Mouse (Mus musculus) common myeloid progenitor, adult 5-6 weeks (primary cell): ENCODE measurements around the gene Fam90a1a. TPM values are rescaled to one million over a fixed set of nuclear protein-coding genes. Genes with fewer than 3 reads are reported as not detected.
"Not testable (repeated sequence)": the region's sequence is repeated elsewhere in the genome, so short reads cannot be mapped to it uniquely, and the experiment has no call there.

ENCODE experiments used
- ATAC-seq: replicated peaks from 2 replicates; pipeline ENCODE4 v1.8.0; 2016; ENCODE audit warnings: low read depth, mild to moderate bottlenecking, moderate TSS enrichment, inconsistent platforms; ENCODE audit not compliant: poor library complexity, severe bottlenecking
- total RNA-seq: library from RNA; stranded (forward); fragments of 200-1000, 187-1606 nt; gene quantifications from 2 replicates; pipeline ENCODE4 v1.2.3, GENCODE M21; 2017

Gene Fam90a1a
- not detected in 2 replicates for total RNA-seq

- ATAC-seq = no peak
Measured at GRCm38 (mm10) chr8:21958414-21958813, at the start of gene Fam90a1a. TSS of gene Fam90a1a (plus strand) at chr8:21958714.

DNA sequence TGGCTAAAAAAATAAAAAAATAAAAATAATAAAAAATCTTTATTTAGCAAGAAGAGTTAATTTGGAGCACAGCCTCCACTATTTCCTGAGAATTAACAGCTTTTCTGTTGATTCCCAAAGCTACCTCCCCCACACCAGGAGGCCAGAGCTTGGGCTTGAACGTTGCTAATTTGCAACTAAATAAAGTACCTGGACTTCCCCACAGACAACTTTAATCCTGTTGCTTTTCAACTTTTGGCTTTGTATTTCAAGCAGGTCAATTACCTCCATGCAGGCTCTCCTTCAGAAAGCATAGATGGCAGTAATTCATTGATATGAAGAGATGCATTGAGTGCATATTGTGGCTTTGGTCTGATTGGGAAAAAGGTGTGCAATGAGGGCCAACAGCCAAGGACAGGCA is 46.6 kb upstream of the Fam90a1a start:
- no peak for ATAC-seq

- ATAC-seq = no peak
Measured at GRCm38 (mm10) chr8:21912554-21912953, 46.0 kb upstream of the Fam90a1a start.

DNA sequence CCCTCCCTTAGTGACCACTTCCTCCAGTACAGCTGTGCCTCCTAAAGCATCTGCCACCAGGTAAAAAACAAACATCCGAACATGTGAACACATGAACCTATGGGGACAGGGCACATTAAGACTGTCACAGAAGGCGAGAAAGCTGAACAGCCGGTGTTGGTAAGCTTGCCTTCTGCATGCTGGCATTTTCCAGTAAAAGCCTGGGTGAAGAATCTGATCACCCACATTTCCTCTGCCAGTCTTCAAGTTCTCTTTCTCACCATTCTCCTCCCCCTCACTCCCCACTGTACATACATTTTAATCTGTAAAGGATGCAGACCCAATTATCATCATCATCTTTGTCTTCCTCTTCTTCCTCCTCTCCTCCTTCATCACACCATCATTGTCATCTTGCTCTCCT is 42.9 kb upstream of the Fam90a1a start:
- ATAC-seq = no peak

DNA sequence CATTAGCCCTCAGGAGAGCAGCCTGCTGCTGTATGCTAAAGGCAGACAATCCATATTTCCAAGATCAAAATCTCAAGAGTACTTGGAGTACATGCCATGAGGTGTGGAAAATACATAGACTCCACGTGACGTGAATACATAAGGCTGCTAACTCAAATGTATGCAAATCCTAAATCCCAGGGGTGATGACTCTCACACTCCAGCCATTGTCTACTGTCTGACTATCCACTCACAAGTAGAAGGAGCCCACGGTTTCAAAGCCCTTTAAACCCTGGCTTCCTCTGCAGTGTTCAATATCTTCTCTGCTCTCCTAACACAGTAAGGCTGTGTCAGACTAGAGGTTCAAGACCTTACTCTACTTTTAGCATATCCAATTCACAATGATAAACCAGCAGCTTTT is 27.8 kb upstream of the Fam90a1a start:
- not testable (repeated sequence) for ATAC-seq

DNA sequence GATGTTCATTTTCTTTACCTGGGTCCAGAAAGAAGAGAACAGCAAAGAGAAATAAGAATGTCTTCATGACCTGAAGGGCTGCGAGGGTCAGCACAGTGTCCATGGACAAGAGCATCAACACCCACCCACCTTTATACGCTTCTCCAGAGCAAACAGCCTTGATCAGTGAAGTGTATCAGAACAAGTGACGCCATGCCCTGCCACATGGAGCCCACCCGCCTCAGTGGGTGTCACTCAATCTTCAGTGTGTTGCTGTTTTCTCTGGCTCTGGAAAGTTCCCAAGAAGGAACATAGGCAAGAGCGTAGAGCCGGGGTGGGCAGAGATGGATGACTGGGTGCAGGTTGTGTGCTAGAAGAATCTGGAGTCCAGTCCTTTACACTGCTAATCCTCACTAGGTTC is 25.9 kb upstream of the Fam90a1a start, which contains the start of gene Defb15:
Defb15 (minus strand) TSS at position 101 of the 400 bp plus-strand sequence.
- no peak for ATAC-seq

DNA sequence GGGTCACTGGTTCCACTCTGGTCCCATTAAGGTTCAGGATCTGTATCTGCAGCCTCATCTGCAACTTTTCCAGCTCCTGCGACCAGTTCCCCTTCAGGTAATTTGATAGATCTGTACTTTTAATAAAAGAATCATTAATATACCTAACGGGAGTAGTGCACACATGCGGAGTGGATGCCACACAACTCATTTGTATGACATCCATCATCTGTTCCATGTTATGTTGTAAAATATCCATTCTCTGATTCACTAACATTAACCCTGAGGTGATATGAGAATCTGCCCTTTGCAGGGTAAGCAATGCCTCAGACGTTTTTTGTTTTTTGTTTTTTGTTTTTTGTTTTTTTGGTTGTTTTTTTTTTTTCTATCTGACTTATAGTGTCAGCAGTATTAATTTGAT is 20.5 kb upstream of the Fam90a1a start, which contains the start of gene Defb35:
Defb35 (plus strand) TSS at position 301 of the 400 bp plus-strand sequence.
- ATAC-seq = not testable (repeated sequence)

- no peak for ATAC-seq
Measured at GRCm38 (mm10) chr8:21946462-21946861, 12.1 kb upstream of the Fam90a1a start, which contains the start of gene Defb13. TSS of gene Defb13 (plus strand) at chr8:21946762.

DNA sequence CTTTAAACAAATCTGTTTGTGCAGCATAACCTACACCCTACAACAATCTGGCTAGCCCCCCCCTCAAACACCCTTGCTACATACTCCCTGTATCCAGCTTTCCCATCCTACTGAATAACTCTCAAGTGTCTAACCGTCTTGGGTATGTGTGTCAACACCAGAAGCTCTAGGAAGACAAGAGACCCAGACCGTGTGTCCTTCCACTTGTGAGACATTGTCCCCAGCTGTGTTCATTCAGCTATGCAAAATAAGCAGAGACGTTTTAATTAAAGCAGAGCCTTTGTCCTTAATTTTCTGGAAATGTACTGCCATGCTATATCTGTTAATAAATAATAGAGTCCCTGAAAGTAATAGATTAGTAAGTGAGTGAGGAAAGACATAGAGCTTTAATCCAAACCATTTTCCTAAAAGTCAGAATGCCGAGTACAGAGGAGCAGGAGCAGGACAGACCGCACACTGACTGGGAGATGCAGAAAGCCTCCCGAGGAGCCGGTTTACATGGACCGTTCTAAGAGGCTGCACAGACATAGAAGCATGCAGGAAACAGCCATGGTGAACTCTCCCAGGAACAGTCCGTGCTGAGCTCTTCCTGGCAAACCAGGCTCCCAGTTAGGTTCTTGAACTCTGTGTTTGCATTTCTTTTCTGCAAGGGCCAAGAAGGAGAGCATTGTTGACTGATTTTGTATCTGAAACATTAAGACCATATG is 11.1 kb upstream of the Fam90a1a start:
- ATAC-seq = no peak

- 0 out of 2 replicates have a peak, but pooled peaks have one; percentile 32 for ATAC-seq
Measured at GRCm38 (mm10) chr8:21955321-21955720, 3.2 kb upstream of the Fam90a1a start.

GRCm38 (mm10) chr8:21956336-21956735 is 2.2 kb upstream of the Fam90a1a start:
- no peak for ATAC-seq

- no peak for ATAC-seq
Measured at GRCm38 (mm10) chr8:21966646-21967045, 8.1 kb downstream of the Fam90a1a start.

- ATAC-seq = no peak
Measured at GRCm38 (mm10) chr8:21969475-21969874, 11.0 kb downstream of the Fam90a1a start, which contains the start of gene Ccdc70. TSS of gene Ccdc70 (plus strand) at chr8:21969775.

DNA sequence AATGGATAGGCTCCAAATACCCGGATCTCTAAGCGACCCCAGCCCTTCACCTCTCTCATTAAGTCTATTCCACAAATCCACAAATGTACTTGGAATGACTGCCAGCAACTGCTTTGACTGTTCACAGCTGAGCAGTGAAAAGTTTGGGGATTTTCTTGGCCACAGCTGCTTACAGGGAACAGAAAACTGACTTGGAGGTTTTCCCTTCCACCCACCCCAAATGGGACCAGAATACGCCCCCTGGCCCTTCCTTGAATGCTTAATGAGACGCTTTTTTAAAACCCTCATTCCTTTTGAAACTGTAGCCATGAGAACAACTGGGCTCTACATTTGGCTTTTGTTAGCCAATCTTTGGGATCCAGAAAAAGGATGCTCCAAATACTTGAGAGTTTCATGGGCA is 19.7 kb downstream of the Fam90a1a start:
- no peak for ATAC-seq

GRCm38 (mm10) chr8:21981664-21982337 is 23.3 kb downstream of the Fam90a1a start:
- no peak for ATAC-seq

GRCm38 (mm10) chr8:21992184-21992583 is 33.7 kb downstream of the Fam90a1a start:
- peak; percentile 91 for ATAC-seq

DNA sequence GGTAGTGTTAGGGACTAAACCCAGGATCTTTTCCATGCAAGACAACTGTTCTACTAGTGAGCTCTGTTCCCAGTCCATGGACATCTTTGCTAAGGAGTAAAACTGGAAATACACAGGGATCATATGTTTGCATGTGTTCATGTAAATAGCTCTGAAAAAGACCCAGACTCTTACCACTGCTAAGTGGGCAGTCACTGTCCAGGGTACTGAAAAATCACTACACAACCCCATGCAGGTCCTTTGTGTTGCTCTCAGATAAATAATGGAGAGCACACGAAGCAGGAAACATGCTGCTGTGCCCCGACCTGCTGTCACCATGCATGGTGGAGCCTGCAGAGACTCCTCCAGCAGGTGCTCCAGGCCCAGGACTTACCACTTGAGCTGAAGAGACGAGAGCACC is 36.7 kb downstream of the Fam90a1a start:
- no peak for ATAC-seq

- ATAC-seq = no peak
Measured at GRCm38 (mm10) chr8:22004750-22005522, 46.4 kb downstream of the Fam90a1a start.

DNA sequence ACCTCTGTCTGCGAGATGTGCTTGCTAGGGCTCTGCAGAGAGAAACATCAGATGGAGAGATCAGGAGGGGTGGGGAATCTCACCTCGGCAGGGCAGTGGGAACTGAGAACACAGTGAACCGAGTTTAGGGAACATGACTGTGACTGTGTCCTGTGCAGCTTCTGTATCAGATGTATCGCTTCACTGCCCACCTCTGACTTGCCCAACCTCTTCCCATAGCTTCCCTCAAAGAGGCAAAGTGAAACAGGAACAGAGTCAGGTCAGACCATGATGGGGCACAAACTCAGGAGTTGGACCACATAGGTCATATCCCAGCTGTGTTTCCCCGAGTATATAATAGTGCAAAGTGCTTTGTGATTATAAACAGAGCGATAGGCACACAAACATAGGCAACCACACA is 47.9 kb downstream of the Fam90a1a start:
- ATAC-seq = 0 out of 2 replicates have a peak, but pooled peaks have one; percentile 8

- ATAC-seq = no peak
Measured at GRCm38 (mm10) chr8:22009403-22009802, 50.9 kb downstream of the Fam90a1a start.
